ENCODE assay signal across 22 mouse cellular contexts in the genomic region with DNA sequence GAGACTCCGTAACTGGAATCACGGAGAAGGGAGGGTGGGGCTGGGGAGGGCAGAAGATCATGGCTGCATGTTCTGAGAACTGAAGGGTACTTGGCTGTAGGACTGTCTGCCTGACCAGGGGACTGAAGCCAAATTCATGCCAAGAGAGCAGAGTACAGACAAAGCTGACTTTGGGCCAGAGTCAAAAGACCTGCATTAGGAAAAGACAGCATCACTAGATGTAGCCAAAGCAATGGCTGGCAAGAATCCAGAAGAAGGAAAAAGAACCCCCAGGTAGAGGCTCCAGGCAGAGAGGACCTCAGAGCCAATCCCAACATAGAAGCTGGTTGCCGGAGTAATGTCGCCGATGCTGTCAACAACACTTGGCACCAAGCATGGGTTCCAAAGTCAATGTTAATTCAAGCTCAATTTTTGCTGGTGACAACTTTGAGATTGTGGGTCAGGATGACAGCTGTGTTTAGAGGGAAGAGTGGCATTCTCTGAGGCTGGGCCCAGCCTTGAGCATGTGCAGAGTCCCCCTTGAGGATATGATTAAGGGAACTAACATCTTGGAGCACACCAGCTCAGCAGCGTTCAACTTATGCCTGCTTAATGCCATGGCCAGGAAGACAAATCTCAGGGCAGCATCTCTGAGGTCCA.
A peak's percentile ranks its signal among the peaks of the same experiment; 100 is the strongest.
DNase-seq lines count a peak whose midpoint lies in the region; ATAC-seq lines count a peak whose summit lies in the region.
"Had no signal": no experiment of that assay in that cellular context is flagged by ENCODE, and none has a peak within 500 bp of the region (broad histone marks: within the 10 kb centered on the region; RNA-seq: fewer than 3 reads in every experiment).

No protein-coding gene starts in this region.

- no peaks in the 10 kb centered on the region for H3K27me3 ChIP-seq in heart, embryonic 10.5 days (ENCODE audit: insufficient read depth, poor library complexity, severe bottlenecking)
- H3K27me3 ChIP-seq in hindbrain, embryonic 15.5 days = no peaks in the 10 kb centered on the region
- no peaks in the 10 kb centered on the region for H3K27me3 ChIP-seq in hindbrain, embryonic 10.5 days (ENCODE audit: insufficient read depth, poor library complexity, severe bottlenecking)
- H3K27me3 ChIP-seq: lung, embryonic 15.5 days; neural tube, embryonic 15.5 days; Patski had no signal

- no peaks in the 10 kb centered on the region for H3K4me1 ChIP-seq in heart, embryonic 10.5 days
- no peaks in the 10 kb centered on the region for H3K4me1 ChIP-seq in hindbrain, embryonic 15.5 days (replicated peaks)
- H3K4me1 ChIP-seq in hindbrain, embryonic 10.5 days (replicated peaks) = no peaks in the 10 kb centered on the region
- H3K4me1 ChIP-seq: limb, embryonic 13.5 days; neural tube, embryonic 15.5 days had no signal

- no peaks in the 10 kb centered on the region for H3K9me3 ChIP-seq in heart, embryonic 10.5 days
- H3K9me3 ChIP-seq in hindbrain, embryonic 15.5 days = no peaks in the 10 kb centered on the region
- H3K9me3 ChIP-seq in hindbrain, embryonic 10.5 days = no peaks in the 10 kb centered on the region
- H3K9me3 ChIP-seq: G1E; limb, embryonic 13.5 days; lung, embryonic 15.5 days; neural tube, embryonic 15.5 days had no signal

- no peak overlapping the region for H3K9ac ChIP-seq in hindbrain, embryonic 15.5 days
- H3K9ac ChIP-seq: limb, embryonic 13.5 days; liver, embryonic 14.5 days; lung, embryonic 15.5 days; neural tube, embryonic 15.5 days had no signal

- peak; percentile 4 to 5 for DNase-seq in heart, adult 18-20 months
- DNase-seq in heart, embryonic 10.5 days (ENCODE audit: low spot score) = no peak
- no peak for DNase-seq in hindbrain, embryonic 10.5 days (ENCODE audit: low spot score)
- DNase-seq in lung, postnatal 10 days = peak; percentile 19
- no peak for DNase-seq in lung, adult 18-20 months
- no peak for DNase-seq in urinary bladder, postnatal 25 days (ENCODE audit: low spot score)
- DNase-seq: B cell, adult 2 months; kidney, adult 18-20 months; kidney, postnatal 25 days; layer of hippocampus, postnatal 36 days; lung, postnatal 4 days; right cerebral cortex, adult 18-20 months; right cerebral cortex, postnatal 4 days; thymus, postnatal 14 days had no signal

- no peak overlapping the region for H3K4me3 ChIP-seq in heart, embryonic 10.5 days
- H3K4me3 ChIP-seq in hindbrain, embryonic 15.5 days = no peak overlapping the region
- no peak overlapping the region for H3K4me3 ChIP-seq in hindbrain, embryonic 10.5 days
- H3K4me3 ChIP-seq: limb, embryonic 13.5 days; lung, embryonic 15.5 days; neural tube, embryonic 15.5 days had no signal

- WGBS in heart, embryonic 10.5 days = 83% methylated on average over 6 of the region's 6 CpGs
- 62% methylated on average over 6 of the region's 6 CpGs for WGBS in hindbrain, embryonic 15.5 days
- WGBS in hindbrain, embryonic 10.5 days = 89% methylated on average over 6 of the region's 6 CpGs

- H3K4me2 ChIP-seq in hindbrain, embryonic 15.5 days = no peak overlapping the region
- H3K4me2 ChIP-seq: limb, embryonic 13.5 days; lung, embryonic 15.5 days; neural tube, embryonic 15.5 days had no signal

- peak; percentile 83 for ATAC-seq in hindbrain, embryonic 15.5 days (ENCODE audit: low FRiP score, low read depth)
- ATAC-seq: forebrain, embryonic 14.5 days; Patski had no signal

- no peaks in the 10 kb centered on the region for H3K36me3 ChIP-seq in heart, embryonic 10.5 days
- H3K36me3 ChIP-seq in hindbrain, embryonic 15.5 days = no peaks in the 10 kb centered on the region
- no peaks in the 10 kb centered on the region for H3K36me3 ChIP-seq in hindbrain, embryonic 10.5 days
- H3K36me3 ChIP-seq: G1E; limb, embryonic 13.5 days; lung, embryonic 15.5 days; neural tube, embryonic 15.5 days had no signal

- H3K27ac ChIP-seq in heart, embryonic 10.5 days = no peak overlapping the region
- H3K27ac ChIP-seq in hindbrain, embryonic 15.5 days (replicated peaks) = no peak overlapping the region
- no peak overlapping the region for H3K27ac ChIP-seq in hindbrain, embryonic 10.5 days
- H3K27ac ChIP-seq: limb, embryonic 13.5 days; liver, embryonic 14.5 days; lung, embryonic 15.5 days; neural tube, embryonic 15.5 days had no signal

Comparison
In these comparisons a context has a peak if more than half of its experiments do, and no peak if none do; other contexts are left out.
1. DNase-seq: peak in heart, adult 18-20 months (2 of 2) and lung, postnatal 10 days (single experiment); none in heart, embryonic 10.5 days (single experiment), hindbrain, embryonic 10.5 days (single experiment), lung, adult 18-20 months (0 of 2) and urinary bladder, postnatal 25 days (single experiment).